Mouse (Mus musculus): ENCODE data around the gene Alg12. TPM values are rescaled to one million over a fixed set of nuclear protein-coding genes. Genes with fewer than 3 reads are reported as not detected.
"Not testable (repeated sequence)": the region's sequence is repeated elsewhere in the genome, so short reads cannot be mapped to it uniquely, and the experiment has no call there.

Gene Alg12
- polyA plus RNA-seq, 1 experiment from 2014 or later = 13.1 TPM

- not testable (repeated sequence) for H3K9ac ChIP-seq (ENCODE audit: low read length); ATAC-seq (ENCODE audit: insufficient read depth, low FRiP score)
- 91% methylated on average over 4 of the region's 5 CpGs for WGBS
Observed at GRCm38 (mm10) chr15:88794729-88795128, 24.4 kb downstream of the Alg12 start.

GRCm38 (mm10) chr15:88792140-88792850 is 26.8 kb downstream of the Alg12 start:
- no peak for ATAC-seq (ENCODE audit: insufficient read depth, low FRiP score)
- no peak overlapping the region for H3K9ac ChIP-seq (ENCODE audit: low read length)
- H3K36me3 ChIP-seq (ENCODE audit: control insufficient read depth, insufficient read depth, low read length) = no peaks in the 10 kb centered on the region
- H3K4me3 ChIP-seq (replicated peaks; ENCODE audit: low read length) = no peak overlapping the region
- no peaks in the 10 kb centered on the region for H3K9me3 ChIP-seq (replicated peaks; ENCODE audit: control insufficient read depth, low read length)
- H3K4me1 ChIP-seq (ENCODE audit: control insufficient read depth, insufficient read depth, low read length) = no peaks in the 10 kb centered on the region
- no peaks in the 10 kb centered on the region for H3K27me3 ChIP-seq (ENCODE audit: control insufficient read depth, insufficient read depth, low read length)
- H3K27ac ChIP-seq (ENCODE audit: low read length) = no peak overlapping the region
- WGBS = 80% methylated on average over 4 of the region's 4 CpGs
- H3K4me2 ChIP-seq (ENCODE audit: low read depth, low read length) = no peak overlapping the region

More at GRCm38 (mm10) chr15:88794729-88795128, 24.4 kb downstream of the Alg12 start:
- H3K4me2 ChIP-seq (ENCODE audit: low read depth, low read length); H3K27ac ChIP-seq (ENCODE audit: low read length); H3K4me1 ChIP-seq (ENCODE audit: control insufficient read depth, insufficient read depth, low read length); H3K4me3 ChIP-seq (replicated peaks; ENCODE audit: low read length); H3K36me3 ChIP-seq (ENCODE audit: control insufficient read depth, insufficient read depth, low read length); H3K9me3 ChIP-seq (replicated peaks; ENCODE audit: control insufficient read depth, low read length); H3K27me3 ChIP-seq (ENCODE audit: control insufficient read depth, insufficient read depth, low read length): not testable (repeated sequence)

- not testable (repeated sequence) for H3K4me3 ChIP-seq (replicated peaks; ENCODE audit: low read length); H3K36me3 ChIP-seq (ENCODE audit: control insufficient read depth, insufficient read depth, low read length); H3K9ac ChIP-seq (ENCODE audit: low read length); H3K4me2 ChIP-seq (ENCODE audit: low read depth, low read length); ATAC-seq (ENCODE audit: insufficient read depth, low FRiP score); H3K9me3 ChIP-seq (replicated peaks; ENCODE audit: control insufficient read depth, low read length); H3K27me3 ChIP-seq (ENCODE audit: control insufficient read depth, insufficient read depth, low read length); H3K27ac ChIP-seq (ENCODE audit: low read length); H3K4me1 ChIP-seq (ENCODE audit: control insufficient read depth, insufficient read depth, low read length)
- WGBS = 89% methylated on average over 5 of the region's 5 CpGs
Observed at GRCm38 (mm10) chr15:88774630-88775029, 44.5 kb downstream of the Alg12 start.

GRCm38 (mm10) chr15:88768537-88768936 is 50.6 kb downstream of the Alg12 start:
- WGBS = 58% methylated on average over 1 of the region's 1 CpGs
- Histone ChIP-seq H3K9me3 (replicated peaks; ENCODE audit: control insufficient read depth, low read length) (no peaks in the 10 kb centered on the region), H3K27ac (ENCODE audit: low read length) (peak overlapping the region; percentile 28), H3K27me3 (ENCODE audit: control insufficient read depth, insufficient read depth, low read length) (no peaks in the 10 kb centered on the region), H3K36me3 (ENCODE audit: control insufficient read depth, insufficient read depth, low read length) (peaks cover 12% of the 10 kb centered on the region), H3K4me2 (ENCODE audit: low read depth, low read length) (no peak overlapping the region), H3K4me1 (ENCODE audit: control insufficient read depth, insufficient read depth, low read length) (no peaks in the 10 kb centered on the region), H3K9ac (ENCODE audit: low read length) (no peak overlapping the region), H3K4me3 (replicated peaks; ENCODE audit: low read length) (no peak overlapping the region)
- no peak for ATAC-seq (ENCODE audit: insufficient read depth, low FRiP score)

GRCm38 (mm10) chr15:88766139-88766538 is 53.0 kb downstream of the Alg12 start:
- WGBS = 94% methylated on average over 2 of the region's 2 CpGs
- H3K4me3 ChIP-seq (replicated peaks; ENCODE audit: low read length); H3K27me3 ChIP-seq (ENCODE audit: control insufficient read depth, insufficient read depth, low read length): not testable (repeated sequence)

GRCm38 (mm10) chr15:88761551-88761950 is 57.6 kb downstream of the Alg12 start:
- Histone ChIP-seq H3K4me3 (replicated peaks; ENCODE audit: low read length) (no peak overlapping the region), H3K9ac (ENCODE audit: low read length) (no peak overlapping the region), H3K4me2 (ENCODE audit: low read depth, low read length) (no peak overlapping the region), H3K27me3 (ENCODE audit: control insufficient read depth, insufficient read depth, low read length) (no peaks in the 10 kb centered on the region), H3K9me3 (replicated peaks; ENCODE audit: control insufficient read depth, low read length) (no peaks in the 10 kb centered on the region), H3K27ac (ENCODE audit: low read length) (no peak overlapping the region), H3K4me1 (ENCODE audit: control insufficient read depth, insufficient read depth, low read length) (no peaks in the 10 kb centered on the region), H3K36me3 (ENCODE audit: control insufficient read depth, insufficient read depth, low read length) (peaks cover 4% of the 10 kb centered on the region; the same call in 1 of the 2 replicates)
- ATAC-seq (ENCODE audit: insufficient read depth, low FRiP score) = no peak
- 93% methylated on average over 4 of the region's 4 CpGs for WGBS

More at GRCm38 (mm10) chr15:88766139-88766538, 53.0 kb downstream of the Alg12 start:
- H3K9ac ChIP-seq (ENCODE audit: low read length); H3K36me3 ChIP-seq (ENCODE audit: control insufficient read depth, insufficient read depth, low read length); H3K27ac ChIP-seq (ENCODE audit: low read length); H3K9me3 ChIP-seq (replicated peaks; ENCODE audit: control insufficient read depth, low read length); H3K4me2 ChIP-seq (ENCODE audit: low read depth, low read length); H3K4me1 ChIP-seq (ENCODE audit: control insufficient read depth, insufficient read depth, low read length); ATAC-seq (ENCODE audit: insufficient read depth, low FRiP score): not testable (repeated sequence)

- peaks cover 5% of the 10 kb centered on the region for H3K4me1 ChIP-seq (ENCODE audit: control insufficient read depth, insufficient read depth, low read length)
- no peak overlapping the region for H3K4me3 ChIP-seq (replicated peaks; ENCODE audit: low read length)
- no peaks in the 10 kb centered on the region for H3K9me3 ChIP-seq (replicated peaks; ENCODE audit: control insufficient read depth, low read length)
- peak; percentile 66; the same call in 1 of the 2 replicates for ATAC-seq (ENCODE audit: insufficient read depth, low FRiP score)
- peak overlapping the region; percentile 12; the same call in 1 of the 2 replicates for H3K27ac ChIP-seq (ENCODE audit: low read length)
- H3K27me3 ChIP-seq (ENCODE audit: control insufficient read depth, insufficient read depth, low read length) = no peaks in the 10 kb centered on the region
- H3K36me3 ChIP-seq (ENCODE audit: control insufficient read depth, insufficient read depth, low read length) = no peaks in the 10 kb centered on the region
- H3K4me2 ChIP-seq (ENCODE audit: low read depth, low read length) = no peak overlapping the region
- H3K9ac ChIP-seq (ENCODE audit: low read length) = no peak overlapping the region
- 67% methylated on average over 3 of the region's 3 CpGs for WGBS
Observed at GRCm38 (mm10) chr15:88758061-88758460, 61.1 kb downstream of the Alg12 start.

GRCm38 (mm10) chr15:88755761-88756160 is 63.4 kb downstream of the Alg12 start:
- Histone ChIP-seq H3K27me3 (ENCODE audit: control insufficient read depth, insufficient read depth, low read length) (no peaks in the 10 kb centered on the region), H3K9me3 (replicated peaks; ENCODE audit: control insufficient read depth, low read length) (no peaks in the 10 kb centered on the region), H3K4me2 (ENCODE audit: low read depth, low read length) (no peak overlapping the region), H3K27ac (ENCODE audit: low read length) (no peak overlapping the region), H3K4me1 (ENCODE audit: control insufficient read depth, insufficient read depth, low read length) (peaks cover 8% of the 10 kb centered on the region), H3K4me3 (replicated peaks; ENCODE audit: low read length) (no peak overlapping the region), H3K36me3 (ENCODE audit: control insufficient read depth, insufficient read depth, low read length) (no peaks in the 10 kb centered on the region), H3K9ac (ENCODE audit: low read length) (no peak overlapping the region)
- no peak for ATAC-seq (ENCODE audit: insufficient read depth, low FRiP score)
- 96% methylated on average over 18 of the region's 18 CpGs for whole genome bisulfite sequencing

Data from stomach, embryonic 16.5 days (tissue).